Mouse (Mus musculus) erythroblast, embryonic 14.5 days (primary cell): ENCODE data around the gene Ccdc106. TPM values are rescaled to one million over a fixed set of nuclear protein-coding genes. Genes with fewer than 3 reads are reported as not detected.

ENCODE experiments used
- H3K27me3 ChIP-seq: 2 replicates; pipeline ENCODE4 v1.6.1; 2012; ENCODE audit warnings: inconsistent platforms; ENCODE audit not compliant: control insufficient read depth
- H3K36me3 ChIP-seq: 2 replicates; pipeline ENCODE4 v1.6.1; 2012; ENCODE audit warnings: mild to moderate bottlenecking, inconsistent platforms; ENCODE audit not compliant: control insufficient read depth
- H3K4me1 ChIP-seq: 2 replicates; pipeline ENCODE4 v1.6.1; 2012; ENCODE audit warnings: inconsistent platforms; ENCODE audit not compliant: control insufficient read depth
- H3K4me3 ChIP-seq: replicated peaks from 2 replicates; pipeline ENCODE3; 2012; ENCODE audit warnings: moderate library complexity, mild to moderate bottlenecking, inconsistent platforms
- H3K9me3 ChIP-seq: 2 replicates; pipeline ENCODE4 v1.6.1; 2012; ENCODE audit warnings: low read length, inconsistent platforms, mixed read lengths; ENCODE audit not compliant: control insufficient read depth
- GATA1 ChIP-seq: IDR thresholded peaks from 2 replicates; pipeline ENCODE4 v1.6.1; 2012; ENCODE audit warnings: low read length, inconsistent platforms, mixed read lengths
- TAL1 ChIP-seq: IDR thresholded peaks from 3 replicates; pipeline ENCODE4 v1.6.1; 2012; ENCODE audit warnings: low read length, inconsistent platforms, mixed read lengths
- polyA plus RNA-seq: library from polyadenylated mRNA; stranded (reverse); fragments of >175 nt; gene quantifications from 2 replicates; pipeline ENCODE4 v1.2.3, GENCODE M21; 2012

The Ccdc106 gene
- polyA plus RNA-seq, 1 experiment, result not detected

DNA sequence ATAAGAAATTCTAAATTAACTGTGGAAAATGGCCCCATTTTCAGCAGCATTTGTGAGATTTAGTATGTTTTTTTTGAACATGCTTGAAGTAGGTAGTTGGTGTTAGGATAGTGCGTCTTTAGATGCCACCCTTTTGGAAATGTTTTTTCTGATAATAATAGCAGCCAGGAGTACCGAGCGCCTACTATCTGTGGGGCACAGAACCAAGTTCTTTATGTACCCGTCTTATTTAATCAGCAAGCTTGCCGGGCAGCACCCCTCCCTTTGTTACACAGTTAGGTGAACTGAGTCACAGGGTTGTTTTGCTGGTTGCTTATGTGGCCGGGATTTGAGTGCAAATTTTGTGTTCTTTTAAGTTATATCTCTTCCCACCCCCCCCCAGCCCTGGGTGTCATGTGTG is 60.9 kb downstream of the Ccdc106 start:
- H3K36me3 ChIP-seq, result peaks cover 79% of the 10 kb centered on the region
- H3K4me1 ChIP-seq, result peaks cover 73% of the 10 kb centered on the region
- H3K9me3 ChIP-seq, result no peaks in the 10 kb centered on the region
- TF ChIP-seq GATA1, result peak; percentile 55; the same call in 1 of the 2 replicates
- peak; percentile 42; the same call in 2 of the 3 replicates for TF ChIP-seq TAL1
- H3K27me3 ChIP-seq, result no peaks in the 10 kb centered on the region
- peak overlapping the region; percentile 100 for H3K4me3 ChIP-seq

DNA sequence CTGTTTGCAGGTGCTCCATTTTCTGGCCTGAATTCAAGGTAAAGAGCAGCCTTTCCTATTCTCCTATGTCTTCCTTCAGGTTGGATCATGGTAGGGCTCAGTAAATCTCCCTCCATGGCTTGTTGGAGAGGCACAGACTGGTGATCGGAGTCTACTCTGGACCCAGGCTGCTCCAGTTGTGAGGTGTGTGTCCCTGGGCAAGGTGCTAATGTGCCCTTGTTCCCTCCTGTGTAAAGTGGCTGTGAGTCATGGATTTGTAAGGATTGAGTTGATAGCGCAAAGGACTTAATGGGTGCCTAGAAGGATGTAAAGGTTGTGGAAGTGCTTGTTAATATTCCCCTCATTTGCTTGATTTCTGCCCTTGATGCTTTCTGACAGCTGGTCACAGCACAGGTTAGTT is 61.6 kb downstream of the Ccdc106 start:
- H3K4me3 ChIP-seq, result peak overlapping the region; percentile 100
- H3K36me3 ChIP-seq, result peaks cover 78% of the 10 kb centered on the region
- TF ChIP-seq TAL1 (no peak), GATA1 (no peak)
- no peaks in the 10 kb centered on the region for H3K9me3 ChIP-seq
- H3K27me3 ChIP-seq, result no peaks in the 10 kb centered on the region
- H3K4me1 ChIP-seq, result peaks cover 71% of the 10 kb centered on the region

DNA sequence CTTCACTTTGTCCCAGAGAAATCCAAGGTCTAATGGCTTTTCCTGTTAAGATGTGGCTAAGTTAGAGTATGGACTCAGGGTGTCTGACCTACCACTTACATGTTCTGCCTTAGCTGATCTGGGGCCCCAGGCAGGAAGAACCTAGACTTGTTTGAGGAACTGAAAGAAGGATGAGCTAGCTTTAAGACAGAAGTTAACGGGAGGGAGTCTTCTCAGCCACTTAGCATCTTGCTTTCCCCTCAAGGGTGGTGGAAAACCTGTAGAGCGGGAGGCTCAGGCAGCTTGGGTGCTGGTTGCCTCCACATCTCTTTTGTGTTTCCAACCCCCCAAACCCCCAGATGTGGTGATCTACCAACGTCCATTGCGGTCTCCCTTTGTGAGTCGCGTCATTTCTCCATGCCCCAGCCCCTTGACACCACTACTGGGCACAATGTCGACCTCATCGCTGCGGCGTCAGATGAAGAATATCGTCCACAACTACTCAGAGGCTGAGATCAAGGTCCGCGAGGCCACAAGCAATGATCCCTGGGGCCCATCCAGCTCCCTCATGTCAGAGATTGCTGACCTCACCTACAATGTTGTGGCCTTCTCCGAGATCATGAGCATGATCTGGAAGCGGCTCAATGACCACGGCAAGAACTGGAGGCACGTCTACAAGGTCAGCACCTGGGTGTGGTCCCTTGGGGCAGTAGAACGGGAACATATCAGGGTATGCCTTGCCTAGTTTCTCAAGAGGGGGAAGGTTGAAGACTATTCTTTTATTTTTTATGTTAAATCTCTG is 63.2 kb downstream of the Ccdc106 start:
- H3K4me1 ChIP-seq, result peaks cover 69% of the 10 kb centered on the region
- no peaks in the 10 kb centered on the region for H3K9me3 ChIP-seq
- H3K27me3 ChIP-seq, result no peaks in the 10 kb centered on the region
- H3K36me3 ChIP-seq, result peaks cover 78% of the 10 kb centered on the region
- no peak for TF ChIP-seq TAL1
- no peak for TF ChIP-seq GATA1
- peak overlapping the region; percentile 34 for H3K4me3 ChIP-seq

DNA sequence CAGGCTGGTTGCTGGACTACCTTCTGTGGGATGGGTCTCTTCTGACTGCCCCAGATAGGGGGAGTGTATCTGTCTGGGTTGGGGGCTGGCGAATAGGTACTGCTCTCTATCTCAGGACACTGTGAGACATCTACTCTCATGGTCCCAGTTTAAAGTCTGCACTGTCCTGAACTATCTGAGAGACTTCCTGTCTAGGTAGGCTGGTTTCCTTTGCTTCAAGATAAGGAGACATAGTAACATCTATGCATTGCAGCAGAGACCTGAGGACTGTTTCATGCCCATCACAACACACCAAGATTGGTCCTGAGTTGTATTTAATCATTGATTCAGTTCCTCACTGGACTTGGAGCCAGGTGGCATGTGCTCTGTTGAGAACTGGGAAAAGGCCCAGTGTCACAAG is 65.2 kb downstream of the Ccdc106 start:
- peaks cover 65% of the 10 kb centered on the region for H3K4me1 ChIP-seq
- H3K27me3 ChIP-seq, result no peaks in the 10 kb centered on the region
- H3K36me3 ChIP-seq, result peaks cover 85% of the 10 kb centered on the region
- no peak overlapping the region for H3K4me3 ChIP-seq
- TF ChIP-seq TAL1 (no peak), GATA1 (no peak)
- no peaks in the 10 kb centered on the region for H3K9me3 ChIP-seq

DNA sequence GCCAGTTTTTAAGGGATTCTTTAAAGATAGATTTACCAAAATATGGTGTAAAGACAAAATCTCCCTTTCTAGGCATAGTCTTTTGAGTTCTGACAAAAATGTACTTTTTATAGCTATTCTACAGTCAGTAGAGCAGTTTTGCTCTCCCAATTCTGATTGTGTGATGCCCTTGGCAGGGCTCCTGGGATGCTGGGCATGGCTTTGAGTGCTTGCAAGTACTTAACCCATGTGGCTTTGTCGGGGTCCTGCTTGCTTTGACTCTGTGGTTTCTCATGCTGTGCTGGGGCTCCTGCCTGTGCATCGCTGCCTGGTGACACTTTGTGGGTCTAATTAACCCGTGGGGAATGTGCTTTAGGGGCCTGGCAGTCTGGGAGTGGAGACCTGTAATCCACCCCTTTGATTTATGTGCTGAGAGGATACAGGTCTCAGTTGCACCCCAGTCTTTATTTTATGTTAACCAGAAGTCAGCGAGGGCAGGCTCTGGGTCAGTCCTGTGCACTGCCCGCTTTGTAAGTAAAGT is 66.6 kb downstream of the Ccdc106 start:
- TF ChIP-seq TAL1, result no peak
- TF ChIP-seq GATA1, result no peak
- H3K4me1 ChIP-seq, result peaks cover 55% of the 10 kb centered on the region
- H3K9me3 ChIP-seq, result no peaks in the 10 kb centered on the region
- no peak overlapping the region for H3K4me3 ChIP-seq
- peaks cover 97% of the 10 kb centered on the region for H3K36me3 ChIP-seq
- H3K27me3 ChIP-seq, result no peaks in the 10 kb centered on the region

DNA sequence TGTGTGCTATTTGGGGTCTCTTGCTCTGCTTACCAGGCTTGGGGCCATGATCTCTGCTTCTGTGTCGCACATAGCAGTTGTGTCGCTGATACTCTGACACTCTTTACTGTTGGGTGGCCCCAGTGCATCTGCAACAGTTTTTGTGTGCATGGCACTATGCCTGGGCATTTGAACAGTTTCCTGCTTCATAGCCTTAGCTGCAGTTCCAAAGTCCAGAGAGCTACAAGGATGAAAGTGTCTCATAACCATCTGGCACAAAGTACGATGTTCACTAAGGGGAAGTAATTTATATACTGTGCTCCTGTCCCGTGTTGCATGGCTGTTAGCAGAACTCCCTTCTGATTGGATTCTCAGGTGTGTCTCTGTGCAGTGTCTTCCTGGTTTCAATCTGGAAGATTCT is 67.5 kb downstream of the Ccdc106 start:
- Histone ChIP-seq H3K9me3 (no peaks in the 10 kb centered on the region), H3K4me1 (peaks cover 55% of the 10 kb centered on the region), H3K27me3 (no peaks in the 10 kb centered on the region), H3K4me3 (no peak overlapping the region), H3K36me3 (peaks cover 99% of the 10 kb centered on the region)
- TF ChIP-seq GATA1 (no peak), TAL1 (no peak)

DNA sequence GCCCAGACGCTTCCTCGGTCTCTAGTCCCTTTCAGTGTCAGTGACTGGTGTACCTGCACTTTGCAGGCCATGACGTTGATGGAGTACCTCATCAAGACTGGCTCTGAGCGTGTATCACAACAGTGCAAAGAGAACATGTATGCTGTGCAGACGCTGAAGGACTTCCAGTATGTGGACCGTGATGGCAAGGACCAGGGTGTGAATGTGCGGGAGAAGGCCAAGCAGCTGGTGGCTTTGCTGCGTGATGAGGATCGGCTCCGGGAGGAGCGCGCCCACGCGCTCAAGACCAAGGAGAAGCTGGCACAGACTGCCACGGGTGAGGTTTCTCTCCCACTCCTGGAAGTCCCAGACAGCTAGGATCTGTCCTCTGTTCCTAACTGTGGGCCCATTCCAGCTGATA is 69.5 kb downstream of the Ccdc106 start:
- no peak overlapping the region for H3K4me3 ChIP-seq
- no peaks in the 10 kb centered on the region for H3K27me3 ChIP-seq
- TF ChIP-seq TAL1 (no peak), GATA1 (no peak)
- H3K4me1 ChIP-seq, result peaks cover 40% of the 10 kb centered on the region
- H3K9me3 ChIP-seq, result no peaks in the 10 kb centered on the region
- H3K36me3 ChIP-seq, result peaks cover 99% of the 10 kb centered on the region

DNA sequence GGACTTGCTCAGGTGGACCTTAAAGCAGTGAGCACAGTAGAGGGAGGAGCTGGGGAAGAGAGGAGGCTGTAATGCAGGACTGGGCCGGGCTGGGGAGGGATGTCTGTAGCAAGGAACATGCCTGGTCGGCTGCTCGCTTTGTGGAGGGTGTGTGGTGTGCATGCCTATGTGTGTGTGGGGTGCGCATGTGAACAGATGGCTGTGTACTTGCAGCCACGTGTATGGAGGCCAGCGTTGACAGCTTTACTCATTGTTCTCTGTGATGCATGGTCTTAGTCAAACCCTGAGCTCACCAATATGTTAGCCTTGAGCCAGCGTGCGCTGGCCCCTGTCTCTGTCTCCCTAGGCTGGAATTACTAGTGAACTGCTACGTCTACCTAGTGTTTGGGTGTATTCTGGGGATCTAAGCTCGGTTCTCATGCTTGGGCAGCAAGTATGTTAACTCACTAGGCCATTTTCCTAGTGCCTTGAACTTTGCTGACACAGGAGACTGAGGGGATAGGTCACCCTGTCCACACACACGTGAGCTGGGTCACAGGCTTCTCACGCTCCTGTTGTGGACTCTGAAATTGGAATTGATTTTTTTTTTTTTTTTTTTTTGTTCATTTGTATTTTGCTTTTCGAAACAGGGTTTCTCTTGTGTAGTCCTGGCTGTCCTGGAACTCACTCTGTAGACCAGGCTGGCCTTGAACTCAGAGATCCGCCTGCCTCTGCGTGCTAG is 70.8 kb downstream of the Ccdc106 start:
- peaks cover 30% of the 10 kb centered on the region for H3K4me1 ChIP-seq

DNA sequence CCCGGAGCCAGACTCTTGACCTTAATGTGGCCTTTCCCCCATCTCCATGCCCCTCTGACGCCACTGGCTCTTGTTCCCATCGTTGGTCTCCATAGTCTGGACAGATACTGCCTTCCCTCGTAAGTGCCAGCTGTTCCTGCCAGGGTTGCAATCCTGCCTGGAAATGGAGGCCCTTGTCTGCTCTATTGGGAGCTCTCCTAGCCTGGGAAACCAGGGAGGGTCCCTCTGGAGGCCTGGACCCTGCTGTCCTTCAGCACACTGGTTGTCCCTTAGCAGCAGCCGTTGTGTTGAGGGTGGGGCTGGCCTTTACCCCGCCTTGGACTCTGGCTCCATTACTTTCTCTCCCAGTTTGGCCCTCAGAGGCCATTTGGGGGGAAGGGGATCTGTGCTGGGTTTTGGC is 72.0 kb downstream of the Ccdc106 start:
- Histone ChIP-seq H3K36me3 (peaks cover 99% of the 10 kb centered on the region), H3K4me1 (peaks cover 22% of the 10 kb centered on the region), H3K27me3 (no peaks in the 10 kb centered on the region), H3K4me3 (no peak overlapping the region), H3K9me3 (no peaks in the 10 kb centered on the region)
- TF ChIP-seq GATA1, result no peak
- no peak for TF ChIP-seq TAL1

More for the DNA sequence above, 70.8 kb downstream of the Ccdc106 start:
- TF ChIP-seq TAL1 (no peak), GATA1 (no peak)
- no peak overlapping the region for H3K4me3 ChIP-seq
- H3K9me3 ChIP-seq, result no peaks in the 10 kb centered on the region
- H3K27me3 ChIP-seq, result no peaks in the 10 kb centered on the region
- peaks cover 99% of the 10 kb centered on the region for H3K36me3 ChIP-seq
